Mouse (Mus musculus) liver, adult 10 weeks (tissue): ENCODE data around the gene Car11. TPM values are rescaled to one million over a fixed set of nuclear protein-coding genes. Genes with fewer than 3 reads are reported as not detected.

ENCODE experiments used
- polyA plus RNA-seq: library from polyadenylated mRNA; stranded (reverse); fragments of 350-450 nt; fragmentation: Illumina TruSeq; extraction: RNeasy Lipid Tissue Mini Kit (QIAGEN cat#74804); gene quantifications from one replicate; pipeline ENCODE4 v1.2.3, GENCODE M21; 2014; ENCODE audit warnings: low read depth, low replicate concordance

The Car11 gene
- polyA plus RNA-seq = not detected

GRCm38 (mm10) chr7:45699523-45700141 is at the start of gene Car11:
Gene Car11 (plus strand): TSS chr7:45699843.

GRCm38 (mm10) chr7:45666161-45666560 is 33.5 kb upstream of the Car11 start, which contains the start of gene Fut2:
Gene Fut2 (minus strand): TSS chr7:45666394.

GRCm38 (mm10) chr7:45683396-45684050 is 16.1 kb upstream of the Car11 start, which contains the start of gene Ntn5:
Gene Ntn5 (plus strand): TSS chr7:45684022.

GRCm38 (mm10) chr7:45693921-45694591 is 5.6 kb upstream of the Car11 start, which contains the start of gene Sec1:
Gene Sec1 (minus strand): TSS chr7:45694402.

GRCm38 (mm10) chr7:45704730-45705442 is 5.2 kb downstream of the Car11 start, which contains the start of gene Dbp:
Gene Dbp (plus strand): TSS chr7:45705088.

GRCm38 (mm10) chr7:45715090-45715708 is 15.6 kb downstream of the Car11 start, which contains the start of gene Rpl18:
Gene Rpl18 (plus strand): TSS chr7:45715457.

GRCm38 (mm10) chr7:45717918-45718297 is 18.3 kb downstream of the Car11 start, which contains the start of gene Sphk2:
Gene Sphk2 (minus strand): TSS chr7:45718002.

GRCm38 (mm10) chr7:45720413-45721233 is 21.0 kb downstream of the Car11 start, which contains the start of gene Fam83e:
Gene Fam83e (plus strand): TSS chr7:45721212.

GRCm38 (mm10) chr7:45725713-45726112 is 26.1 kb downstream of the Car11 start, which contains the start of gene Spaca4:
Gene Spaca4 (minus strand): TSS chr7:45725813.

Other genes starting within 250 kb of the Car11 start
- gene Ftl1, start 240.0 kb upstream of the Car11 start, polyA plus RNA-seq = 81.8 TPM
- 0.79 TPM for gene Bax, start 232.9 kb upstream of the Car11 start, polyA plus RNA-seq
- gene Tulp2, start 218.0 kb upstream of the Car11 start, polyA plus RNA-seq = not detected
- gene Gm45808, start 213.0 kb upstream of the Car11 start, polyA plus RNA-seq = not detected
- 85.8 TPM for gene Dhdh, start 211.0 kb upstream of the Car11 start, polyA plus RNA-seq
- 38.2 TPM for gene Nucb1, start 189.4 kb upstream of the Car11 start, polyA plus RNA-seq
- 0.95 TPM for gene Ppp1r15a, start 173.6 kb upstream of the Car11 start, polyA plus RNA-seq
- gene Plekha4, start 173.5 kb upstream of the Car11 start, polyA plus RNA-seq = not detected
- gene Hsd17b14, start 144.9 kb upstream of the Car11 start, polyA plus RNA-seq = not detected
- gene Bcat2, start 129.7 kb upstream of the Car11 start, polyA plus RNA-seq = 3.7 TPM
- gene Fgf21, start 84.4 kb upstream of the Car11 start, polyA plus RNA-seq = not detected
- not detected for gene Fut1, start 82.6 kb upstream of the Car11 start, polyA plus RNA-seq
- not detected for gene Izumo1, start 78.0 kb upstream of the Car11 start, polyA plus RNA-seq
- not detected for gene Rasip1, start 72.4 kb upstream of the Car11 start, polyA plus RNA-seq
- not detected for gene Mamstr, start 59.9 kb upstream of the Car11 start, polyA plus RNA-seq
- gene Fut2, start 33.4 kb upstream of the Car11 start, polyA plus RNA-seq = not detected
- not detected for gene Ntn5, start 15.8 kb upstream of the Car11 start, polyA plus RNA-seq
- gene Sec1, start 5.4 kb upstream of the Car11 start, polyA plus RNA-seq = not detected
- gene Dbp, start 5.2 kb downstream of the Car11 start, polyA plus RNA-seq = 2.3 TPM
- gene Rpl18, start 15.6 kb downstream of the Car11 start, polyA plus RNA-seq = 8.0 TPM
- 1.6 TPM for gene Sphk2, start 18.2 kb downstream of the Car11 start, polyA plus RNA-seq
- not detected for gene Fam83e, start 21.4 kb downstream of the Car11 start, polyA plus RNA-seq
- gene Spaca4, start 26.0 kb downstream of the Car11 start, polyA plus RNA-seq = not detected
- not detected for gene Lmtk3, start 83.9 kb downstream of the Car11 start, polyA plus RNA-seq
- not detected for gene Sult2b1, start 84.8 kb downstream of the Car11 start, polyA plus RNA-seq
- gene Cyth2, start 114.7 kb downstream of the Car11 start, polyA plus RNA-seq = 9.5 TPM
- not detected for gene Kcnj14, start 124.9 kb downstream of the Car11 start, polyA plus RNA-seq
- gene Grwd1, start 131.1 kb downstream of the Car11 start, polyA plus RNA-seq = 0.66 TPM
- 63.8 TPM for gene Kdelr1, start 172.9 kb downstream of the Car11 start, polyA plus RNA-seq
- gene Grin2d, start 178.5 kb downstream of the Car11 start, polyA plus RNA-seq = not detected
- gene Syngr4, start 196.9 kb downstream of the Car11 start, polyA plus RNA-seq = not detected
- 2.9 TPM for gene Tmem143, start 197.1 kb downstream of the Car11 start, polyA plus RNA-seq
- gene Emp3, start 221.6 kb downstream of the Car11 start, polyA plus RNA-seq = not detected
- gene Ccdc114, start 224.2 kb downstream of the Car11 start, polyA plus RNA-seq = not detected